Mouse (Mus musculus) hindbrain, embryonic 16.5 days (tissue): ENCODE data around the gene Tmtc1. TPM values are rescaled to one million over a fixed set of nuclear protein-coding genes. Genes with fewer than 3 reads are reported as not detected.

Experiments used
- ATAC-seq: fragments of 200-750 bp; cut with Nextera tagmentation; 2 replicates; pipeline ENCODE4 v1.8.0; 2017; ENCODE audit warnings: moderate TSS enrichment, moderate library complexity
- H3K27ac ChIP-seq: fragments of 300-500 bp; sonication (generic); 2 replicates; pipeline ENCODE4 v1.5.1; 2014; ENCODE audit warnings: low read depth, mild to moderate bottlenecking, control low read depth, low read length, moderate library complexity
- H3K27me3 ChIP-seq: fragments of 300-500 bp; sonication (generic); replicated peaks from 2 replicates; pipeline ENCODE4 v1.6.1; 2014; ENCODE audit warnings: low read length; ENCODE audit not compliant: control insufficient read depth, insufficient read depth
- H3K36me3 ChIP-seq: fragments of 300-500 bp; sonication (generic); 2 replicates; pipeline ENCODE4 v1.6.1; 2014; ENCODE audit warnings: mild to moderate bottlenecking, low read length, moderate library complexity, mixed read lengths; ENCODE audit not compliant: control insufficient read depth, insufficient read depth
- H3K4me1 ChIP-seq: fragments of 300-500 bp; sonication (generic); 2 replicates; pipeline ENCODE4 v1.6.1; 2014; ENCODE audit warnings: low read depth, low read length; ENCODE audit not compliant: control insufficient read depth, insufficient read depth
- H3K4me2 ChIP-seq: fragments of 300-500 bp; sonication (generic); 2 replicates; pipeline ENCODE4 v1.6.1; 2014; ENCODE audit warnings: mild to moderate bottlenecking, low read length, control low read depth, moderate library complexity
- H3K4me3 ChIP-seq: fragments of 300-500 bp; sonication (generic); 2 replicates; pipeline ENCODE4 v1.5.1; 2014; ENCODE audit warnings: mild to moderate bottlenecking, low read length, control low read depth, moderate library complexity
- H3K9ac ChIP-seq: fragments of 300-500 bp; sonication (generic); 2 replicates; pipeline ENCODE4 v1.6.1; 2014; ENCODE audit warnings: low read depth, mild to moderate bottlenecking, control low read depth, low read length, moderate library complexity
- H3K9me3 ChIP-seq: fragments of 300-500 bp; sonication (generic); 2 replicates; pipeline ENCODE4 v1.6.1; 2014; ENCODE audit warnings: mild to moderate bottlenecking, low read length, moderate library complexity; ENCODE audit not compliant: control insufficient read depth
- WGBS: fragments of 180-500 bp; shearing (Covaris S2); extraction: QIAGEN DNeasy Blood & Tissue Kit; methylation state at CpG from one replicate; pipeline ENCODE4 v1.1.7; 2014; 5-methylcytosine and 5-hydroxymethylcytosine counted together
- polyA plus RNA-seq: library from polyadenylated mRNA; unstranded; fragments of >200 nt; fragmentation: Nextera tagmentation; extraction: Ambion mirVana; gene quantifications from 2 replicates; pipeline ENCODE4 v1.2.1, GENCODE M21; 2015

The Tmtc1 gene
- polyA plus RNA-seq, 1 experiment from 2014 or later = 2.4 TPM

DNA sequence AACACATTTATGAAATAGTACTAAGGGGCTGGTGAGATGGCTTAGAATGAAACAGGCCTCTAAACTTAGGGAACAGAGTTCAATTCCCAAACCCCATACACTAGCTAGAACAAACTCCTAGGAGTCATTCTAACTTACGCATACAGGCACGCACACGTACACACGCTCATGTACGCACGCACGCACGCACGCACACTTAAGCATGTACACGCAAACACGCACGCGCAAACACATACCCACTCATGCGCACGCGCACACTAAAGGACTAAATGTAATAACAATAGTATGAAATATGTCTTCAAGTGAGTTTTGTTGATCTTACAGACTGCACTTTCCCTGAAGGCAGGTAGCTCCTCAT lies 90.1 kb downstream of the Tmtc1 start:
- peaks cover 4% of the 10 kb centered on the region; the same call in 1 of the 2 replicates for H3K36me3 ChIP-seq
- H3K4me2 ChIP-seq = peak overlapping the region; percentile 56
- 87% methylated on average over 16 of the region's 16 CpGs for WGBS
- H3K9me3 ChIP-seq = peaks cover 2% of the 10 kb centered on the region; the same call in 1 of the 2 replicates
- no peaks in the 10 kb centered on the region for H3K4me1 ChIP-seq
- ATAC-seq = peak; percentile 54
- H3K4me3 ChIP-seq = peak overlapping the region; percentile 46
- H3K9ac ChIP-seq = no peak overlapping the region
- no peak overlapping the region for H3K27ac ChIP-seq
- no peaks in the 10 kb centered on the region for H3K27me3 ChIP-seq

DNA sequence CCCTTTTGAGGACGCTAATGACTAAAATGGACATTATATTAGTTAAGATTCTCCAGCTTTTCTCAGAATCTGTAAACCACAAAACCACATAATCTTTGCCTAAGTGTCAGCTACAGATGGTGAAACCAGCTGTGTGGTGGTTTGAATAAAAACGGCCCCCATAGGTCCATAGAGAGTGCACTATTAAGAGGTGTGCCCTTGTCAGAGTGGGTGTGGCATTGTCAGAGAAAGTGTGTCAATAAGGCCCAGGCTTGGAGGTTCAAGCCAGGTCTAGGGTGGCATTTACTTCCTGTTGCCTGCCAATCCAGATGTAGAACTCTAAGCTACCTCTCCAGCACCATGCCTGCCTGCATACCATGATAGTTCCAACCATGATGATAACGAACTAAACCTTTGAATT lies 99.2 kb downstream of the Tmtc1 start:
- H3K9me3 ChIP-seq = no peaks in the 10 kb centered on the region
- H3K9ac ChIP-seq = no peak overlapping the region
- H3K4me1 ChIP-seq = no peaks in the 10 kb centered on the region
- H3K4me2 ChIP-seq = no peak overlapping the region
- no peak overlapping the region for H3K4me3 ChIP-seq
- no peak for ATAC-seq
- no peaks in the 10 kb centered on the region for H3K36me3 ChIP-seq
- no peak overlapping the region for H3K27ac ChIP-seq
- H3K27me3 ChIP-seq = no peaks in the 10 kb centered on the region
- 78% methylated on average over 3 of the region's 3 CpGs for WGBS

DNA sequence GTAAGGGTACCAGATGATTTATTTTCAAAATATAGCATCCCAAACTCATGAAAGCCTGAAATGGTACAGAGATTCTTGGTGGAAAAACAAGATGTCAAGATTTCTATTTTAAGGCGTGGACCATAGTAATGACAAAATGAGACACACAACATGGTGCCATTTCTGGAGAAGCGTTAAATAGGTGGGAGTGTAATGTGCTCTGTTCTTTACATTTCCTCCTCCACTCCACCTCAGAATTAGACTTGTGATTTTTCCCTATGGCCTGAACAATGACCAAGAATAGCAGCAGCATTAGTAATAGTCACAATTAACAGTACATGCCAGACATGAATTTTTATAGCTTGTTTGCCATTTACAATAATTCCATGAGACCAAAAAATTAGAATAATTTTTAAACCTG lies 102.0 kb downstream of the Tmtc1 start:
- Histone ChIP-seq H3K4me1 (no peaks in the 10 kb centered on the region), H3K9ac (no peak overlapping the region), H3K27ac (no peak overlapping the region), H3K4me3 (no peak overlapping the region), H3K36me3 (no peaks in the 10 kb centered on the region), H3K27me3 (no peaks in the 10 kb centered on the region), H3K4me2 (no peak overlapping the region), H3K9me3 (no peaks in the 10 kb centered on the region)
- ATAC-seq = no peak
- WGBS = 84% methylated on average over 2 of the region's 2 CpGs

DNA sequence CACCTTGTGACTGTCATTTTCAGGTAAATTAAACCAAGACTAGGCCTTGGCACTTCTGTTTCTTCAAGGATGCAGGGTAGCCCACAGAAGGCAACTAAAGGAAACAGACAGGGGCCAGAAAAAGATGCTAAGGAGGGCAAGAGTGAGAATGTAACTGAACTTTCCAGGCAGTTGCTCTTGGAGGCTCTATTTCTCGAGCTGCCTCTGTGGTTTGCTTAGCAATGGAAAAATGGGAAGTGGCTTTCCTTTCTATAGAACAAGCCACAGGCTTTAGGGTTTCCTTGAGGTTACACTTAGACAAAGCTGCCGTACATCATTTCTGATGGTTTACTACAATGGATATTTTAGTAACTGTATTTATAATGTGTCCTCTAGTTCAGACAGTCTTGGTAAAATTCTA lies 102.4 kb downstream of the Tmtc1 start:
- Histone ChIP-seq H3K36me3 (no peaks in the 10 kb centered on the region), H3K4me3 (no peak overlapping the region), H3K4me1 (no peaks in the 10 kb centered on the region), H3K4me2 (no peak overlapping the region), H3K27ac (no peak overlapping the region), H3K9me3 (no peaks in the 10 kb centered on the region), H3K9ac (no peak overlapping the region), H3K27me3 (no peaks in the 10 kb centered on the region)
- no peak for ATAC-seq
- 81% methylated on average over 2 of the region's 2 CpGs for WGBS

DNA sequence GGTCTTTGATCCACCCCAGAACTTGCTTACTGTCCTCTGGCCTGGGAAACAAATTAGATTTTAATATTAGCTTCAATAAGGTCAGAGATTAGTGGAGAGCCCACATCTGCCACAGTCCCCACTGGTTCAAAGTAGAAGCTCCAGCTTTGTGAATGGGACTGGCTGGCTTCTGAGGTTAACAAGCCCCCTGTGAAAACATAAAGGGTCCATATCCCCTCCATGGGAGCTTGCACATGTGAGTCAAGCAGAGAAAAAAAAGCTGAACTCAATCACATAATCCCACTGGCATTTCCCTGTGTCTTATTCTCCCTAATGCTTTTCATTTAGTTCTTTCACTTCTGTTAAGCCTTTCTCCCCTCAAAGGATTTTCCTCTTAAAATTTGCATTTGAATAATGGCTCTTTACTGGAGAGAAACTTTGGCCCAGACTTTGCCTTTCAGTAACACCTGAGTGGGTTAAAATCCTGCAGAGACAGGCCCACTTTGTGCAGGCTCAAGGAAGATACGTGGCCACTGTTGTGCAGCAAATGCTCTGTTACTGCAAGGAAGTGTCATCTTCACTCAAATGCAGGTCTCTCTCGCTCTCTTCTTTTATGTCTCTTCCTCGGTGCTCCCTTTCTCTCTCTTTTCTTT lies 105.7 kb downstream of the Tmtc1 start:
- H3K4me1 ChIP-seq = no peaks in the 10 kb centered on the region
- H3K4me3 ChIP-seq = no peak overlapping the region
- no peak overlapping the region for H3K27ac ChIP-seq
- no peak overlapping the region for H3K9ac ChIP-seq
- H3K36me3 ChIP-seq = no peaks in the 10 kb centered on the region
- no peaks in the 10 kb centered on the region for H3K27me3 ChIP-seq
- ATAC-seq = no peak
- WGBS = 52% methylated on average over 3 of the region's 3 CpGs
- no peaks in the 10 kb centered on the region for H3K9me3 ChIP-seq
- no peak overlapping the region for H3K4me2 ChIP-seq

DNA sequence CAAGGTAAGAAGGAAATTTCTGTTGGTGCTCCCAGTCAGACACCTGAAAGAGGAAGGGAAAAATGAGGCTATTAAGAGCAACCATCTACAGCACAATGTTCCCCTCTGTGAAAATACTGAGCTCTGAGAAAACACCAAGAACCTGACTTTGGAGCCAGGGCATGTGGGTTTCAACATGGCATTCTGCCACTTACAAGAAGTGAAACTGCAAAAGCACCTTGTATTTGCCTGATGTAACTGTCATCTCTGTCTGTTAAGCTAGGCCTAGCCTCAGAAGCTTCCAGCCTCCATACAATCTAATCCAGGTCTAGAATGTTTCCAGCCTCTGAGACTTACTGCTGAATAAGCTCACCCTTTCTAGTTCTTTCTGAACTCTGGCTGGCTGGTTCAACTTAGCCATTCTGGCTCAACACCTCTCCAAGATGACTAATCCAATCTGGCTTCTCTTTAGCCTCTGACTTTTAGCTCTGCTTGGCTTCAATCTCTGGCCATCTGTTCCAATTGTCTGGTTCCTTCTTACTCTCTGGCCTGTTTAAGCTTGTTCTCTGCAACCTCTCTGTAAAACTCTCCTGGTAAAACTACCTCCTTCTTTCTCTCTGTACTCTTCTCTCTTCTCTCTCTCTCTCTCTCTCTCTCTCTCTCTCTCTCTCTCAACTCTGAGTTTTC lies 107.8 kb downstream of the Tmtc1 start:
- H3K27ac ChIP-seq = no peak overlapping the region

DNA sequence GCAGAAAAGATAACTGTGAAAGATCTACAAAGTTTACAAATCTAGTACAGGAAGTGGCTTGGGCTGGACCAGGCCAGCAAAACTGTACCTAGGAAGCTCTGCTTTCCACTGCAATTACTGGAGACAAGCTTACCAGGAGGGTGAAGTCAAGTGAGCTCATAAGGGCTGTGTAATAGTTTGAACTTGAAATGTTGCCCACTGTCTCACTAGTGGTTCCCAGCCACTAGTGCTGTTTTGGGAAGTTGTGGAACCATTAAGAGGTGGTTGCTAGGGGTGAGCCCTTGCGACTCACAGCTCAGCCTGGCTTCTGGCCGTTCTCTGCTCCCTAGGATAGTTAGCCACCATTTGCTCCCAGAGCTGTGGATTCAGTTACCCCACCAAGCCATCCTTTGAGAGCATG lies 112.3 kb downstream of the Tmtc1 start:
- Histone ChIP-seq H3K27me3 (no peaks in the 10 kb centered on the region), H3K27ac (no peak overlapping the region), H3K4me2 (no peak overlapping the region), H3K36me3 (no peaks in the 10 kb centered on the region), H3K4me1 (no peaks in the 10 kb centered on the region), H3K9ac (no peak overlapping the region), H3K4me3 (no peak overlapping the region), H3K9me3 (no peaks in the 10 kb centered on the region)
- WGBS = 83% methylated on average over 2 of the region's 2 CpGs
- no peak for ATAC-seq

More for the DNA sequence above, 107.8 kb downstream of the Tmtc1 start:
- no peak overlapping the region for H3K4me2 ChIP-seq
- H3K27me3 ChIP-seq = no peaks in the 10 kb centered on the region
- no peaks in the 10 kb centered on the region for H3K9me3 ChIP-seq
- no peak overlapping the region for H3K9ac ChIP-seq
- H3K4me3 ChIP-seq = no peak overlapping the region
- no peaks in the 10 kb centered on the region for H3K36me3 ChIP-seq
- H3K4me1 ChIP-seq = no peaks in the 10 kb centered on the region
- no peak for ATAC-seq

DNA sequence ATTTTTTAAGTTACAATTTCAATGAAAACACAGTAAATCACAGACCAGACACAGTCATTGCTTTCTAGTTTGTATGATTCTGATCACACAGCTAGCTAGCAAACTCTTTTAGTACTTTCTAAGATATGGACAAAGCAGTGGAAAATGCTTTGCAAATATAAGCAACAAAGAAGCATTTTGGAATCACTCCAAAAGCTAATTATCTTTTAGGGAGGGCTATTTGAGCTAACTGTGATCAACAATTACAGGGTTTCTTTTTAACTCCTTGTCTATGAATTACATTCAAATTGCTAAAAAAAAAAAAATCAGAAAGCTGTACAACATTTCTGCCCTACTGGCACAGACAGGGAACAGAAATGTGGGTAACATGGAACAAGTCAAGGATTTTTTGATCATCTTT lies 114.2 kb downstream of the Tmtc1 start:
- ATAC-seq = no peak
- no peak overlapping the region for H3K4me2 ChIP-seq
- no peaks in the 10 kb centered on the region for H3K36me3 ChIP-seq
- H3K4me3 ChIP-seq = no peak overlapping the region
- no peaks in the 10 kb centered on the region for H3K9me3 ChIP-seq
- no peak overlapping the region for H3K9ac ChIP-seq
- no peak overlapping the region for H3K27ac ChIP-seq
- H3K27me3 ChIP-seq = no peaks in the 10 kb centered on the region
- no peaks in the 10 kb centered on the region for H3K4me1 ChIP-seq

DNA sequence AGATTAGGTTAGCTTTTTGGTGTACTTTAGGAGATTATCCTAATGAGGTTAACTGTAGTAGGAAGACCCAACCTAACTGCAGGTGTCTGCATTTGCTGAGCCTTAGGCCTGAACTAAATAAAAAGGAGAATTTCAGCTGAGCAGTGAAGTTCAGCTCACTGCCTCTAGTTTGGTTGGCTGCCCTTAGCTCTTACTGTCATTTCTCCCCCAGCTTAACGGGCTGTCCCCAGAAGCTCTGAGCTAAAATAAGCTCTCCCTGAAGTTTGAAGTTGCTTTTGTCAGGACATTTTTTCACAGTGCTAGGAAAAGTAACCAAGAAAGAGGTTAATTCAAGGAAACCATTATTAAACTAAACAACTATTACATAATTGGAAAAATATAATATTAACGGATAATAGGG lies 115.3 kb downstream of the Tmtc1 start:
- no peak for ATAC-seq
- WGBS = 90% methylated on average over 2 of the region's 2 CpGs
- H3K4me2 ChIP-seq = no peak overlapping the region

More for the DNA sequence above, 115.3 kb downstream of the Tmtc1 start:
- H3K9me3 ChIP-seq = no peaks in the 10 kb centered on the region
- H3K27ac ChIP-seq = no peak overlapping the region
- no peaks in the 10 kb centered on the region for H3K36me3 ChIP-seq
- no peaks in the 10 kb centered on the region for H3K4me1 ChIP-seq
- no peak overlapping the region for H3K4me3 ChIP-seq
- H3K27me3 ChIP-seq = no peaks in the 10 kb centered on the region
- no peak overlapping the region for H3K9ac ChIP-seq
